Mouse (Mus musculus) G1E (cell line): ENCODE measurements around the gene Nanos1.

Experiments
- CTCF ChIP-seq: IDR thresholded peaks from 2 replicates; pipeline ENCODE4 v1.5.1; 2012; ENCODE audit warnings: low read depth, low read length, inconsistent platforms, mixed read lengths
- GATA1 ChIP-seq: IDR thresholded peaks from 2 replicates; pipeline ENCODE4 v1.6.1; 2012; ENCODE audit warnings: borderline replicate concordance, low read length, inconsistent platforms, mixed read lengths
- GATA2 ChIP-seq: IDR thresholded peaks from 2 replicates; pipeline ENCODE4 v1.6.1; 2012; ENCODE audit warnings: low read depth, low read length, inconsistent platforms, borderline replicate concordance
- POLR2AphosphoS5 ChIP-seq: IDR thresholded peaks from 2 replicates; pipeline ENCODE4 v1.6.1; 2012; ENCODE audit warnings: low read depth, low read length, inconsistent platforms; ENCODE audit not compliant: insufficient replicate concordance
- TAL1 ChIP-seq: conservative IDR thresholded peaks from 2 replicates; pipeline ENCODE4 v1.6.1; 2012; ENCODE audit warnings: low read depth, low read length, inconsistent platforms, mixed read lengths

DNA sequence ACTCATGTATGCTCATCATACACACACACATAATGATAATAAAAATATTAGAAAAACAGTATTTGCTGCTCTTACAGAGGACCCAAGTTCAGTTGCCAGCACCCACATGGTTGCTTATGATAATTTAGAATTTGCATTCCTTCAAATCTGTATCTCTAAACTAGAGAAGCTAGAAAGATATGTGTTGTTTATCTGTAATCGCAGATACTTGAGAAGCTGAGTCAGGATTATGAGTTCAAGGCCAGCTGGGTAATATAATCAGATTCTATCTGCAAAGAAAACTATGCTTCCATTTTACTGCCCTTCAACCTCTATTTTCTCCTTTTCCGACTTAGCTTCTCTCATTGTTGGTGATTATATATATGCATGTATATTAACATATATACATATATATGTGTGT lies 41.6 kb downstream of the Nanos1 start:
- no peak for TF ChIP-seq CTCF
- TF ChIP-seq GATA1, result no peak
- TF ChIP-seq TAL1, result no peak
- no peak for TF ChIP-seq POLR2AphosphoS5
- no peak for TF ChIP-seq GATA2
